Mouse (Mus musculus): ENCODE measurements around the gene Gm44511.
"Not testable (repeated sequence)": the region's sequence is repeated elsewhere in the genome, so short reads cannot be mapped to it uniquely, and the experiment has no call there.

Gene Gm44511

DNA sequence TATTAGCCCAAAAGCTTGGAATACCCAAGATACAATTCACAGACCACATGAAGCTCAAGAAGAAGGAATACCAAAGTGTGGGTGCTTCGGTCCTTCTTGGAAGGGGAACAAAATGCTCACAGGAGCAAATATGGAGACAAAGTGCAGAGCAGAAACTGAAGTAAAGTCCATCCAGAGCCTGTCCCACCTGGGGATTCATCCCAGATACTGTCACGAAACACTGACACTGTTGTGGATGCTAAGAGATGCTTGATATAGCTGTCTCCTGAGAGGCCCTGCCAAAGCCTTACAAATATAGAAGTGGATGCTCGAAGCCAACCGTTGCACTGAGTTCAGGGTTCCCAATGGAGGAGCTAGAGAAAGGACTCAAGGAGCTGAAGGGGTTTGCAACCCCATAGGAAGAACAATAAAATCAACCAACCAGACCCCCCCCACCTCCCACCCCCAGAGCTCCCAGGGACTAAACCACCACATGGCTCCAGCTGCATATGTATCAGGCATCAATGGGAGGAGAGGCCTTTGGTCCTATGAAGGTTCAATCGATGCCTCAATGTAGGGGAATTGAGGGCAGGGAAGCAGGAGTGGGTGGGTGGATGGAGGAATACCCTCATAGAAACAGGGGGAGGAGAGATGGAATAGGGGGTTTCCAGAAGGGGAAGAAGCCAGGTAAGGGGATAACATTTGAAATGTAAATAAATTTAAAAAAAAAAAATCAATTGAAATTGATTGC lies 66.7 kb downstream of the Gm44511 start:
- DNase-seq: no peak

DNA sequence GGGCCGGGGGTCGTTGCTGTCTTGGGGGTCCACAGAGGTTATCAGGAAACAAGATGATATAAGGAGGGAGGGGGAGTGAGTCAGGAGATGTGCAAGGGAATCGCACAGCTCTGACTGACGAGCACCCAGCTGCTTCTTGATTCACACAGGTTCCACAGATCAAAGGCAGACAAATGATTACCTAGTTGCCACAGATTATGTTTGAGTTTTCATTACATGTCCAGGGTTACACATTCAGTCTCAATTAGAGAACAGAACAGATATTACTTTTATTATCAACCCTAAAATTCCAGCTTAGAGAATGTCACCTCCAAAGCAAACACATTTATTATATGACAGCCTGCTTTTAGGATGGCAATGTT lies 70.7 kb downstream of the Gm44511 start:
- DNase-seq: not testable (repeated sequence)

DNA sequence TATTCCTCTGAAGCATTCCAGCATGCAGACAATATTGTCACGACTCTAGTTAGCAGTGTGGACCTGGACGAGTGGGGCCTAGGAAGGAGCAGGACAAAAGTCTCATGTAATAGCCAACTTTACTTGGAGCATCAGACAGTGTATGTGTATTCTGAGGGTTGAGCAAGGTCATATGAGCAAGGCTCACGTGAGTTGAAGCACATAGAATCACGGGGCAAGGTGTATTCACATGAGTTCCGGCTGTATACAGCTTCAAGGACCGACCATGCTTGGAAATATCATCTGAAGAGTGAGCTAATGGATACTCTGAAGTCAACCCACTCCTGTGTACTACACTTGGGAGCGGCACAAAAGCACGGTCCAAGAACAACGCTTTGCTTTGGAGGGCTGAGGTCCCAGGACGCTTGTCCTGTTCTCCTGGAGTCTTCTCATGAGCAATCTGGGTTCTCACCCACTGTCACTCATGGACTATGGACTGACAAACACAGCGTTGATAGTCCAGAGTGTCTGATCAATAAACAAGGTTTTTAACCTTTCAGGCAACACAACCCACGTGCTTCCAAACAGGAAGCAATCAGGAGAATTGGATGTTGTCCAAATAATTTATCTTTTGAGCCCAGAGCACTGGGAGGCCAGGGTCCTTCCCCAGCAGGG lies 71.2 kb downstream of the Gm44511 start:
- not testable (repeated sequence) for DNase-seq

DNA sequence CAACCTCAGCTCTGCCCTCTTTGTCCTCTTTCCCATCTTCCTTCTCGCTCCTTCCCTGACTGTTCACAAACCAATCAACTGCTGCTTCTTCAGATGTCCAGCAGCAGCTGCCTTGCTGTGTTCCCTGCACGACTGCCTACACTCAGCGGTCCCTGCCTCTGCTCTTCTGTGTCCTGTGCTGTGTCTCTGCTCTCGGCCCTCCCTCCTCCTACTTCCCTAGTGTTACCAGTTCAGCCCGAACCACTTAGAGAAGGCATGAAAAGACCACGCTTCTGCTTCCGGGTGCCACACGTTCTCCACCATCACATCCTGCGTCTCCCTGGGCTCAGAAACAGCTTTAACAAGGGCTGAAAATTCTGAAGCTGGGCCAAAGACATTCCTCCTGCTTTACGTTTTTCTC lies 71.8 kb downstream of the Gm44511 start:
- DNase-seq: peak; percentile 25

DNA sequence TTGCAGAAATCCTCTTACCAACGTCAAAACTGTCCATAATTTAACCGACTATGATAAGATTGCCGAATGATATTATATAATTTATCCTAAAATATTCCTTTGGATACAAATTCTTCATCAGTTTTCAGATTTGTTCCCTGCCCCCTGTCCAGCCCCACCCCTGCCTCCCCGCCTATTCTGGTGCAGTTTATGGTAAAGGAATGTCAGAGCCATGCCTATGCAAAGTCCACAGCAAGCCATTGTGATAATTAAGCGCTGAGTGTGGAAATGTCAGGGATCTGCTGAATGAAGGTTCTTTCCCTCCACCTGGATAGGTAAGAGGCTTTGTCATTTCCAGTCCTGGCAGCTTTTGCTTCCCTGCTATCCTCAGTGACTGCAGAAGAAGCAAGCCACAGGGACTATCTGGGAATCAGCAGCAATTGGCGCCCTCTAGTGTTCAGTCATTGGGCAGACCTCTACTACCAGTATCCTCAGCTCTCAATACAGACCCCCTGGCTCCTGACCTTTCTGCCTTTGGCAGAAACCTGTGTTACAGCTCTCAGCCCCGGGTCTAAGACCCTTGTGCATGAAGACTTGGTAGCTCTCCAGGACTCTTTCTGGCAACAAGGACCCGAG lies 72.4 kb downstream of the Gm44511 start:
- peak; percentile 90 for DNase-seq

DNA sequence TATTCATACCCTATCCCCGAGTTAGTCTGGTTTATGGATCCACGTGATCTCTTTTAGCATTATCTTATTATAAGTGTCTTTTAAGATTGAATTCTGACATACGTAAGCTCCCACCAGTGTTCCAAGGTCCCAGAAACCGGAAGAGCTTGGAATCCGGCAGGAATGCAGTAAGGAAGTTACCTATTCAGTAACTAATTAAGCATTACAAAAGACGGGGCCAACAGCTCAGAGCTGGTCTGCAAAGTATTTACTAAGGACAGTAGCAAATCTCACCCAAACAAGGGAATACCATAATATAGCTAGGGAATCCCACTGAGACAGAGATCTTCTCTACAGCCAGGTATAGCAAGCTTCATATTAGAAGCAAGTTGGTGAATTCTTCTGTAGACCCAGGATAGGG lies 79.1 kb downstream of the Gm44511 start:
- DNase-seq: not testable (repeated sequence)

DNA sequence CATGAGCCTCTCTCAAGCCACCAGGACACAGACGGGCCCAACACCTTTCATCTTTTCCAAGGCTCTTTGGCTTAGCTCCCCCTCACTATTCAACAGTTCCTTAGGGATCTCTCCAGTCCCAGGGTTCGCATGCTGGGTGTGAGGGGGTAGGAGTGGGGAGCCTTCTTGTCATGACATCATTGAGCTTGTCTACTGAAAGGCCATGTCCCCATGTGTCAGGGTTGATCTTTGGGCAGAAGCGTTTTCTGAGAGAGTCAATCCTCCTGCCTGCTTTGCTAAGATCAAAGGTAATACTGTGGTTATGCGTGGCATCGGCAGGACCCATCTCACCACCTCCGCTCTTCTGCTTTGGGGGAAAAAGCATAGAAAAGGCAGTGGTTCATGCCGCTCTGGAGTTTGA lies 88.7 kb downstream of the Gm44511 start:
- no peak for DNase-seq

DNA sequence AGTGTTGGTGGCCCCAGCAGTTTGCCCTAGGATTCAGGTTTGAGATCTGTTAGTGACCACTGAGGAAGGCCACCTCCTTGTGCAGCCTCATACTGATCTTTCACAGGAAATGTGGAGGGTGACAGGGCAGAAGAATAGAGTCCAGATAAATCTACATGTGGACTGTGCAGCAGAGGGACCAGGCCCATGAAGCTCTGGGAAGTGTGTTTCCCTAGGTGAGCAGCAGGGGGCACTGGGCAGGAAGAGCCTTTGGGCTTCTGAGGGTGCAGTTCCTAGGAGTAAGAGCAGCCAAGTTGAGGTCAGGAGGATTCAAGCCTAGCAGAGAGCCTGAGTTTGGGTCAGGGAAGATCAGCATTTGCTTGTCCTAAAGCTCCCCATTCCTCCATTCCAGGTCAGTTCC lies 90.0 kb downstream of the Gm44511 start:
- DNase-seq: no peak

DNA sequence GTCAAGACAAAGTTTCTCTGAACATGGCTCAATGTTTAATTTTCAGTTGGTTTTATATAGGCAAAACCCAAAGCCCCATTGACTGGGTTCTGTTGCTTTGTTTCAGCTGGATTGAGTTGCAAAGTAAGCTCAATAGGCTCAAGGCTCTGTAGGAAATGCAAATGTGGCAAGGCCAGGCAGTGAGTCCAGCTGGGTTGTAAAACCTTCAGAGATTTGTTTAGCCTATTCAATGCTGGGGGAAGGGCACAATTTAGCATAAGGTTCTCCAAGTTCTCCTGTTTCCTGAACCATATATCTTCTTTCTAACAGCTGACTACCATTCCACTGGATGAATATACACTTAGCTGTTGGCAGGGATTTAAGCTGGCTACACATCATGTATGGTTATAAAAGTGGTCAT lies 91.2 kb downstream of the Gm44511 start:
- DNase-seq: no peak

DNA sequence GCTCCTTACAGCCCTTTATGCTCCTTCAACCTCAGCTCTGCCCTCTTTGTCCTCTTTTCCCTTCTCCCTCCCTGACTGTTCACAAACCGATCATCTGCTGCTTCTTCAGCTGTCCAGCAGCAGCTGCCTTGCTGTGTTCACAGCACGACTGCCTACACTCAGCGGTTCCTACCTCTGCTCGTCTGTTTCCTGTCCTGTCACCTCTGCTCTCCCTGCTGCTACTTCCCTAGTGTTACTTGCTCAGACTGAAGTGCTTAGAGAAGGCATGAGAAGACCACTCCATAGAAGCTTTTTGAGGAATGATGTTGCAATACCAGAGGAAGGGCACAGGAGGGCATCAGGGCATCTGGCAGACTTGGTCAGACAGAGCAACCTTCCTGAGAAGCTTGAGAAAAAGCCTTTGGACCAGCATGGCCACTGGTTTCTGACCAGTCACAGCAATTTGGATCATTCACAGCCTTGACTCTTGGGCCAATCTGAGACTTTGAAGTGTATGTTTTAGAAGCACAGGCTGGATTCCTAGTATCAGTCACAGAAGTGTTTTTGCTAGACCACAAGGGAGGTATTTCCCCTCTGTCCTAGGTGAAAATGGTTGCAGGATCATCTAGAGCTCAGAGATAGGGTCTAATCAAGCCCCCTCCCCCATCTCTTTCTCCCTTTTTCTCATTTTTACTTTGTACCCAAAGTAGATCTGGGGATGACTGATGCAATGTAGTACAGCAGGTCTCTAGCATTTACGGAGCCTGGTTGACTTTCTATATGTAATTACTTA lies 92.0 kb downstream of the Gm44511 start:
- DNase-seq: no peak

DNA sequence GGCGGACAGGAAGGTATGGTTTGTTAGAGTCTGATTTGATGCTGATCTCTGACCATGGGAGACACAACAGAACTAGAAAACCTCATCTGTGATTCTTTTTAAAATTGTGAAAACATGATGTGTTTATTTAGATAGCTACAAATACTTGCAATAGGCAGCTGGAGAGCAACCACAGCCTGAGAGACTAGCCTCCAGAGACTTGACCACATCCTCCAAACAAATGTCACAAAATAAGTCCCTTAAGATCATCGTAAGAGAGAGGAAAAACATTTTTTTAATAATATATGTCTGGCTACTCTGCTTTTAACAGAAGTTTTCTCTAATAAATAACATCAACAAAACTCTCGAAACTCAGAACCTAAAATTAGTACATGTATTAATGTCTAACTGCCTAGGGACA lies 94.1 kb downstream of the Gm44511 start:
- no peak for DNase-seq

Measured in right cerebral cortex, adult 18-20 months (tissue).